Comparison of ENCODE assay signal across 7 mouse cellular contexts in the genomic region with DNA sequence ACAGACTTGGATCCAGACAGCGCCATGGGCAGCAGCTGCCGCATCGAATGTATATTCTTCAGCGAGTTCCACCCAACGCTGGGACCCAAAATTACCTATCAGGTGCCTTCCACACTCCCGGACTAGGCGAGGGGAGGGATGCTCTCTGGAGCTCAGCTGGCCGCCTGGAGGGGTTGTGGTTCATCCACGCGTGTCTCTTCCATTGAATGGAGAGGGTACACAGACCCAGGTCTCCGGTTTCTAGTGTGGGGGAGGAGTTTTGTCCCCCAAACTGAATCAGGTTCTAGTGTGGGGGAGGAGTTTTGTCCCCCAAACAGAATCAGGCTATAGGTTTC. TPM values are rescaled to one million over a fixed set of nuclear protein-coding genes. Genes with fewer than 3 reads are reported as not detected.
DNase-seq lines count a peak whose midpoint lies in the region; ATAC-seq and TF ChIP-seq lines count a peak whose summit lies in the region.

No protein-coding gene starts in this region.

- no peak for DNase-seq in neural tube, embryonic 11.5 days (ENCODE audit: low spot score)
- no peak for DNase-seq in neural tube, embryonic 10.5 days (ENCODE audit: extremely low spot score, low spot score)
- DNase-seq in forebrain, embryonic 11.5 days (ENCODE audit: low spot score) = no peak
- DNase-seq in liver, embryonic 13.5 days = no peak
- DNase-seq in stomach, postnatal 0 days (ENCODE audit: low spot score) = no peak
- DNase-seq in frontal cortex, adult 2 months (ENCODE audit: extremely low spot score in 1 of 2, low spot score in 1 of 2) = no peak

- 2% methylated on average over 11 of the region's 11 CpGs for WGBS in neural tube, embryonic 11.5 days
- WGBS in forebrain, embryonic 11.5 days = 1% methylated on average over 11 of the region's 11 CpGs
- WGBS in liver, embryonic 13.5 days (ENCODE audit: insufficient replicate concordance) = 2% methylated on average over 11 of the region's 11 CpGs
- WGBS in stomach, postnatal 0 days = 1% methylated on average over 11 of the region's 11 CpGs

- peaks cover 16% of the 10 kb centered on the region for H3K36me3 ChIP-seq in neural tube, embryonic 11.5 days (ENCODE audit: control insufficient read depth, insufficient read depth, low read length)
- peaks cover 7% of the 10 kb centered on the region for H3K36me3 ChIP-seq in forebrain, embryonic 11.5 days (ENCODE audit: control insufficient read depth, insufficient read depth, low read length)
- H3K36me3 ChIP-seq in liver, embryonic 13.5 days = peaks cover 51% of the 10 kb centered on the region
- peaks cover 13% of the 10 kb centered on the region for H3K36me3 ChIP-seq in stomach, postnatal 0 days (ENCODE audit: control insufficient read depth, insufficient read depth, low read length)

- TF ChIP-seq CTCF in stomach, postnatal 0 days (IDR thresholded peaks at IDR 0.05; ENCODE audit: low read depth) = no peak

- no peak overlapping the region for H3K27ac ChIP-seq in neural tube, embryonic 11.5 days (ENCODE audit: low read depth, low read length)
- no peak overlapping the region for H3K27ac ChIP-seq in forebrain, embryonic 11.5 days (ENCODE audit: low read depth, low read length)
- H3K27ac ChIP-seq in liver, embryonic 13.5 days = peak overlapping the region; percentile 80
- 0 out of 2 replicates have a peak overlapping the region, but pooled peaks have one; percentile 5 for H3K27ac ChIP-seq in stomach, postnatal 0 days (replicated peaks)

- H3K4me2 ChIP-seq in neural tube, embryonic 11.5 days (ENCODE audit: low read depth) = peak overlapping the region; percentile 85
- peak overlapping the region; percentile 95 for H3K4me2 ChIP-seq in forebrain, embryonic 11.5 days (ENCODE audit: low read depth, low read length, severe bottlenecking)
- H3K4me2 ChIP-seq in liver, embryonic 13.5 days = peak overlapping the region; percentile 93
- peak overlapping the region; percentile 78 for H3K4me2 ChIP-seq in stomach, postnatal 0 days (replicated peaks; ENCODE audit: low read depth)

- peak overlapping the region; percentile 65 for H3K9ac ChIP-seq in neural tube, embryonic 11.5 days (ENCODE audit: low read length)
- H3K9ac ChIP-seq in forebrain, embryonic 11.5 days (ENCODE audit: low read length) = peak overlapping the region; percentile 66
- peak overlapping the region; percentile 79 for H3K9ac ChIP-seq in liver, embryonic 13.5 days
- H3K9ac ChIP-seq in stomach, postnatal 0 days (ENCODE audit: low read length) = peak overlapping the region; percentile 55

- H3K9me3 ChIP-seq in neural tube, embryonic 11.5 days (ENCODE audit: control insufficient read depth, low read length) = no peaks in the 10 kb centered on the region
- no peaks in the 10 kb centered on the region for H3K9me3 ChIP-seq in forebrain, embryonic 11.5 days (ENCODE audit: control insufficient read depth, low read length)
- H3K9me3 ChIP-seq in liver, embryonic 13.5 days (replicated peaks) = no peaks in the 10 kb centered on the region
- H3K9me3 ChIP-seq in stomach, postnatal 0 days (ENCODE audit: control insufficient read depth, low read length) = no peaks in the 10 kb centered on the region

- H3K27me3 ChIP-seq in neural tube, embryonic 11.5 days (ENCODE audit: control insufficient read depth, insufficient read depth, low read length) = no peaks in the 10 kb centered on the region
- H3K27me3 ChIP-seq in forebrain, embryonic 11.5 days (ENCODE audit: control insufficient read depth, insufficient read depth, low read length) = no peaks in the 10 kb centered on the region
- no peaks in the 10 kb centered on the region for H3K27me3 ChIP-seq in liver, embryonic 13.5 days
- no peaks in the 10 kb centered on the region for H3K27me3 ChIP-seq in stomach, postnatal 0 days (ENCODE audit: control insufficient read depth, insufficient read depth, low read length)

- ATAC-seq in neural tube, embryonic 11.5 days (ENCODE audit: insufficient read depth, low FRiP score, low TSS enrichment) = no peak
- ATAC-seq in forebrain, embryonic 11.5 days (replicated peaks; ENCODE audit: low FRiP score) = peak; percentile 14; the same call in 1 of the 2 replicates
- 0 out of 2 replicates have a peak, but pooled peaks have one; percentile 9 for ATAC-seq in liver, embryonic 13.5 days (ENCODE audit: low read depth)
- ATAC-seq in stomach, postnatal 0 days (ENCODE audit: low FRiP score, low TSS enrichment) = peak; percentile 6; the same call in 1 of the 2 replicates
- ATAC-seq in cerebellum, adult (ENCODE audit: insufficient number of reproducible peaks, low FRiP score, low TSS enrichment) = no peak

- peak overlapping the region; percentile 52 for H3K4me3 ChIP-seq in neural tube, embryonic 11.5 days (ENCODE audit: low read depth, low read length)
- H3K4me3 ChIP-seq in forebrain, embryonic 11.5 days (ENCODE audit: low read depth, low read length) = peak overlapping the region; percentile 63
- peak overlapping the region; percentile 74 for H3K4me3 ChIP-seq in liver, embryonic 13.5 days (replicated peaks)
- H3K4me3 ChIP-seq in stomach, postnatal 0 days (ENCODE audit: low read depth, low read length) = peak overlapping the region; percentile 63

- peaks cover 20% of the 10 kb centered on the region for H3K4me1 ChIP-seq in neural tube, embryonic 11.5 days (ENCODE audit: control insufficient read depth, insufficient read depth, low read length)
- H3K4me1 ChIP-seq in forebrain, embryonic 11.5 days (replicated peaks; ENCODE audit: control insufficient read depth, insufficient read depth, low read length) = peaks cover 11% of the 10 kb centered on the region; the same call in 1 of the 2 replicates
- H3K4me1 ChIP-seq in liver, embryonic 13.5 days (replicated peaks) = peaks cover 52% of the 10 kb centered on the region
- 0 out of 2 replicates have a peak, but pooled peaks cover 2% of the 10 kb centered on the region for H3K4me1 ChIP-seq in stomach, postnatal 0 days (replicated peaks; ENCODE audit: control insufficient read depth, insufficient read depth)

- TF ChIP-seq EP300 in stomach, postnatal 0 days (optimal IDR thresholded peaks at IDR 0.05) = no peak

RNA-seq across cellular contexts. Expression of gene Nprl2, which starts 0.3 kb away (rescaled TPM):
- 45.8 and 48.9 TPM in 2 replicates for polyA plus RNA-seq in neural tube, embryonic 11.5 days (2014; fragmentation: Nextera tagmentation; extraction: Ambion mirVana)
- polyA plus RNA-seq in forebrain, embryonic 11.5 days (2014; fragmentation: Nextera tagmentation; extraction: Ambion mirVana) = 40.7 and 43.7 TPM in 2 replicates
- 14.3 and 16.0 TPM in 2 replicates for polyA plus RNA-seq in liver, embryonic 13.5 days (2015; fragmentation: Nextera tagmentation; extraction: Ambion mirVana)
- 24.8 and 24.9 TPM in 2 replicates for polyA plus RNA-seq in stomach, postnatal 0 days (2015; fragmentation: Nextera tagmentation; extraction: Ambion mirVana)
- 65.1 and 65.7 TPM in 2 replicates for polyA plus RNA-seq in frontal cortex, adult 2 months (2012; rRNA removed)

RNA-seq across cellular contexts. Expression of gene Cyb561d2, which starts 0.3 kb away (rescaled TPM):
- polyA plus RNA-seq in neural tube, embryonic 11.5 days (2014; fragmentation: Nextera tagmentation; extraction: Ambion mirVana) = 19.7 and 21.9 TPM in 2 replicates
- polyA plus RNA-seq in forebrain, embryonic 11.5 days (2014; fragmentation: Nextera tagmentation; extraction: Ambion mirVana) = 14.3 and 18.7 TPM in 2 replicates
- 17.4 and 17.7 TPM in 2 replicates for polyA plus RNA-seq in liver, embryonic 13.5 days (2015; fragmentation: Nextera tagmentation; extraction: Ambion mirVana)
- 26.7 and 28.2 TPM in 2 replicates for polyA plus RNA-seq in stomach, postnatal 0 days (2015; fragmentation: Nextera tagmentation; extraction: Ambion mirVana)
- polyA plus RNA-seq in frontal cortex, adult 2 months (2012; rRNA removed) = 27.0 and 27.2 TPM in 2 replicates

RNA-seq across cellular contexts. Expression of gene Zmynd10, which starts 4.8 kb away (rescaled TPM):
- polyA plus RNA-seq in neural tube, embryonic 11.5 days (2014; fragmentation: Nextera tagmentation; extraction: Ambion mirVana) = 0.65 and 1.3 TPM in 2 replicates
- polyA plus RNA-seq in forebrain, embryonic 11.5 days (2014; fragmentation: Nextera tagmentation; extraction: Ambion mirVana) = 1.1 and 2.3 TPM in 2 replicates
- polyA plus RNA-seq in liver, embryonic 13.5 days (2015; fragmentation: Nextera tagmentation; extraction: Ambion mirVana) = 0.21 TPM in 1 of 2 replicates, not detected in the other
- 0.94 and 0.97 TPM in 2 replicates for polyA plus RNA-seq in stomach, postnatal 0 days (2015; fragmentation: Nextera tagmentation; extraction: Ambion mirVana)
- polyA plus RNA-seq in frontal cortex, adult 2 months (2012; rRNA removed) = 6.1 and 7.8 TPM in 2 replicates

RNA-seq across cellular contexts. Expression of gene Tmem115, which starts 8.6 kb away (rescaled TPM):
- polyA plus RNA-seq in neural tube, embryonic 11.5 days (2014; fragmentation: Nextera tagmentation; extraction: Ambion mirVana) = 47.0 and 47.2 TPM in 2 replicates
- 40.2 and 43.7 TPM in 2 replicates for polyA plus RNA-seq in forebrain, embryonic 11.5 days (2014; fragmentation: Nextera tagmentation; extraction: Ambion mirVana)
- 16.5 and 18.3 TPM in 2 replicates for polyA plus RNA-seq in liver, embryonic 13.5 days (2015; fragmentation: Nextera tagmentation; extraction: Ambion mirVana)
- polyA plus RNA-seq in stomach, postnatal 0 days (2015; fragmentation: Nextera tagmentation; extraction: Ambion mirVana) = 41.9 and 43.2 TPM in 2 replicates
- 29.7 and 32.1 TPM in 2 replicates for polyA plus RNA-seq in frontal cortex, adult 2 months (2012; rRNA removed)

RNA-seq across cellular contexts. Expression of gene Rassf1, which starts 9.0 kb away (rescaled TPM):
- polyA plus RNA-seq in neural tube, embryonic 11.5 days (2014; fragmentation: Nextera tagmentation; extraction: Ambion mirVana) = 38.5 and 41.3 TPM in 2 replicates
- 48.2 and 51.8 TPM in 2 replicates for polyA plus RNA-seq in forebrain, embryonic 11.5 days (2014; fragmentation: Nextera tagmentation; extraction: Ambion mirVana)
- 17.5 and 18.2 TPM in 2 replicates for polyA plus RNA-seq in liver, embryonic 13.5 days (2015; fragmentation: Nextera tagmentation; extraction: Ambion mirVana)
- 44.2 and 46.5 TPM in 2 replicates for polyA plus RNA-seq in stomach, postnatal 0 days (2015; fragmentation: Nextera tagmentation; extraction: Ambion mirVana)
- 25.0 and 25.2 TPM in 2 replicates for polyA plus RNA-seq in frontal cortex, adult 2 months (2012; rRNA removed)

Comparison
In these comparisons a context has a peak if more than half of its experiments do, and no peak if none do; other contexts are left out.
1. ATAC-seq: peak in forebrain, embryonic 11.5 days (single experiment), liver, embryonic 13.5 days (single experiment) and stomach, postnatal 0 days (single experiment); none in neural tube, embryonic 11.5 days (single experiment) and cerebellum, adult (single experiment).
2. H3K27ac ChIP-seq: peak in liver, embryonic 13.5 days (single experiment) and stomach, postnatal 0 days (single experiment); none in neural tube, embryonic 11.5 days (single experiment) and forebrain, embryonic 11.5 days (single experiment).
3. Peak in every context shown above with its lines, with median percentiles within 50 percentile points of each other: H3K4me2 ChIP-seq, H3K4me3 ChIP-seq and H3K9ac ChIP-seq.